Mouse (Mus musculus): ENCODE measurements at regions not wholly inside any gene's neighbourhood (a gene's known extent, or its start where the extent isn't known, plus 50 kb on each side); places are given as distances from the start of the nearest gene placed in this dataset.

GRCm38 (mm10) chr8:126759711-126760110 lies 165.9 kb upstream of the Irf2bp2 start:
- TF ChIP-seq CTCF (IDR thresholded peaks at IDR 0.05; ENCODE audit: low read depth, low read length) (no peak), POLR2A (IDR thresholded peaks at IDR 0.05; ENCODE audit: borderline replicate concordance, low read depth, low read length) (no peak)

Measured in bone marrow macrophage, adult 2 months (primary cell).